Mouse (Mus musculus): ENCODE results near the gene Arhgap25.

DNA sequence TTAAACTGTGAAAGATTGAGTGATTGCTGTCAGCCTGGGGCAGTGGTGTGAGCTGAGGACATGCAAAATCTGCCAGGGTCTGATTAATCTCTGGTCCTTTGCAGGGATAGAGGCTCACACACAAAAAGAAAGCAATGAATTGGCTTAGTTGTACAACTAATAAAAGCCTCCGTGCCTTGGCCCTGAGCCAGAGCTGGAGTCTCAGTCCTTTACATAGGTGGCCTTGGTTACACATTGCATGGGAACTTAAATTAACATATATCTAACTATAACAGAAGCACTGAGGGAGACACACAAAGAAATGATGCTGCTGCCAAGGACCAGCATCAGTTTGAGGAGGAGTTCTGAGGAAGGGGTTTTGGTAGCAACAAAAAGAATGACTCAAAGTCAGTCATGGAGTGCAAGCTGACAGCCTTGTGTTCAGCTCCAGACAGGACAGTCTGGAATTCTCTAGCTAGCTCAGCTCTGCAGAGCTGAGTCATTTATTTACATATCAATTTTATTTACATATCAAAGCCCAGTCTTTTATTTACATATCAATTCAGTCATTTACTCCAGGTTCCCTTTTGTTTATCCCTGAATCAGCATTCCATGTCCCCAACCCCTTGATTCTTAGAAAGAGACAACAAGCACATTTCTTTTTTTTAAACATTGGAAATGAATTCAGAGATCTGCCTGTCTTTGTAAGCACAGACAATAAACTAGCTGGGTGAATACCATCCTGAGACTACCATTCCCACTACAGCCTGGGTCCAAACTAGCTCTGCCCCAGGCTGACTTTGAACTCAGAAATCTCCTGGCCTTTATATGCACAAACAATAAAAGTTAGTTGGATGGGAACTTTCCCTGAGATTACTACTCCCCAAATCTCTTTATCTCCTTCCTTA lies 12.5 kb upstream of the Arhgap25 start:
- TF ChIP-seq POLR2A (IDR thresholded peaks at IDR 0.05; ENCODE audit: borderline replicate concordance, extremely low read depth, insufficient read depth, insufficient read length, poor library complexity, severe bottlenecking) = no peak
- no peak for TF ChIP-seq CTCF (IDR thresholded peaks at IDR 0.05; ENCODE audit: borderline replicate concordance, extremely low read depth, insufficient read depth, insufficient read length)

All from brain, embryonic 14.5 days (tissue).